Mouse (Mus musculus): ENCODE results near the gene Zfp709.
A peak's percentile ranks its signal among the peaks of the same experiment; 100 is the strongest.
"Not testable (repeated sequence)": the region's sequence is repeated elsewhere in the genome, so short reads cannot be mapped to it uniquely, and the experiment has no call there.

Zfp709 gene

GRCm38 (mm10) chr8:71881618-71882274 lies at the start of gene Zfp709:
Gene Zfp709, plus strand, starts transcription at chr8:71882019.
- peak; percentile 69 for DNase-seq

- not testable (repeated sequence) for DNase-seq
Measured at GRCm38 (mm10) chr8:71838207-71838606, 43.6 kb upstream of the Zfp709 start.

GRCm38 (mm10) chr8:71841201-71841817 lies 40.5 kb upstream of the Zfp709 start:
- not testable (repeated sequence) for DNase-seq

- not testable (repeated sequence) for DNase-seq
Measured at GRCm38 (mm10) chr8:71842476-71842875, 39.3 kb upstream of the Zfp709 start.

- not testable (repeated sequence) for DNase-seq
Measured at GRCm38 (mm10) chr8:71844453-71844852, 37.4 kb upstream of the Zfp709 start.

GRCm38 (mm10) chr8:71845993-71846483 lies 35.8 kb upstream of the Zfp709 start:
- not testable (repeated sequence) for DNase-seq

GRCm38 (mm10) chr8:71846745-71847144 lies 35.1 kb upstream of the Zfp709 start:
- DNase-seq: not testable (repeated sequence)

GRCm38 (mm10) chr8:71851014-71851413 lies 30.8 kb upstream of the Zfp709 start:
- not testable (repeated sequence) for DNase-seq

- not testable (repeated sequence) for DNase-seq
Measured at GRCm38 (mm10) chr8:71853360-71853759, 28.5 kb upstream of the Zfp709 start.

GRCm38 (mm10) chr8:71856630-71857328 lies 25.0 kb upstream of the Zfp709 start:
- not testable (repeated sequence) for DNase-seq

- not testable (repeated sequence) for DNase-seq
Measured at GRCm38 (mm10) chr8:71857364-71857763, 24.5 kb upstream of the Zfp709 start.

- DNase-seq: not testable (repeated sequence)
Measured at GRCm38 (mm10) chr8:71861551-71861950, 20.3 kb upstream of the Zfp709 start.

GRCm38 (mm10) chr8:71862038-71862437 lies 19.8 kb upstream of the Zfp709 start:
- DNase-seq: not testable (repeated sequence)

GRCm38 (mm10) chr8:71900666-71901065 lies 18.8 kb downstream of the Zfp709 start:
- not testable (repeated sequence) for DNase-seq

GRCm38 (mm10) chr8:71903084-71903483 lies 21.3 kb downstream of the Zfp709 start:
- DNase-seq: not testable (repeated sequence)

- DNase-seq: no peak
Measured at GRCm38 (mm10) chr8:71906809-71907208, 25.0 kb downstream of the Zfp709 start.

- DNase-seq: peak; percentile 29
Measured at GRCm38 (mm10) chr8:71907798-71908257, 26.0 kb downstream of the Zfp709 start.

GRCm38 (mm10) chr8:71908309-71909261 lies 26.8 kb downstream of the Zfp709 start, which contains the start of the genes Zfp882 and Zfp617:
Gene Zfp882, plus strand, starts transcription at chr8:71908608.
Gene Zfp617, plus strand, starts transcription at chr8:71908635.
- DNase-seq: peak; percentile 90

GRCm38 (mm10) chr8:71912286-71912685 lies 30.5 kb downstream of the Zfp709 start:
- no peak for DNase-seq

- DNase-seq: peak; percentile 91
Measured at GRCm38 (mm10) chr8:71922567-71923401, 41.0 kb downstream of the Zfp709 start.

- DNase-seq: no peak
Measured at GRCm38 (mm10) chr8:71925791-71926190, 44.0 kb downstream of the Zfp709 start.

Data from thymus, postnatal 4 days (tissue).